Mouse (Mus musculus) G1E (cell line): Measurements from ENCODE around the gene Atp10a.

Source experiments
- CTCF ChIP-seq: IDR thresholded peaks from 2 replicates; pipeline ENCODE4 v1.5.1; 2012; ENCODE audit warnings: low read depth, low read length, inconsistent platforms, mixed read lengths
- GATA1 ChIP-seq: IDR thresholded peaks from 2 replicates; pipeline ENCODE4 v1.6.1; 2012; ENCODE audit warnings: borderline replicate concordance, low read length, inconsistent platforms, mixed read lengths
- POLR2AphosphoS5 ChIP-seq: IDR thresholded peaks from 2 replicates; pipeline ENCODE4 v1.6.1; 2012; ENCODE audit warnings: low read depth, low read length, inconsistent platforms; ENCODE audit not compliant: insufficient replicate concordance
- TAL1 ChIP-seq: conservative IDR thresholded peaks from 2 replicates; pipeline ENCODE4 v1.6.1; 2012; ENCODE audit warnings: low read depth, low read length, inconsistent platforms, mixed read lengths

GRCm38 (mm10) chr7:58757331-58757730, 101.4 kb downstream of the Atp10a start:
- TF ChIP-seq CTCF = no peak
- TF ChIP-seq GATA1 = no peak
- TF ChIP-seq TAL1 = no peak
- no peak for TF ChIP-seq POLR2AphosphoS5
